Mouse (Mus musculus) ES-Bruce4 (cell line): ENCODE results near the gene Dtx1. TPM values are rescaled to one million over a fixed set of nuclear protein-coding genes. Genes with fewer than 3 reads are reported as not detected.

Source experiments
- H3K27ac ChIP-seq: 2 replicates; pipeline ENCODE4 v1.5.1; 2012; ENCODE audit warnings: low read length, inconsistent platforms; ENCODE audit not compliant: insufficient read depth
- H3K27me3 ChIP-seq: 2 replicates; pipeline ENCODE4 v1.6.1; 2012; ENCODE audit warnings: mild to moderate bottlenecking, low read length, inconsistent platforms; ENCODE audit not compliant: control insufficient read depth, poor library complexity, insufficient read depth, severe bottlenecking
- H3K36me3 ChIP-seq: 2 replicates; pipeline ENCODE4 v1.6.1; 2012; ENCODE audit warnings: inconsistent platforms, mild to moderate bottlenecking, low read length, moderate library complexity; ENCODE audit not compliant: control insufficient read depth, poor library complexity, insufficient read depth, severe bottlenecking
- H3K4me1 ChIP-seq: one replicate; pipeline ENCODE4 v1.8.1; 2011; ENCODE audit warnings: low read length; ENCODE audit not compliant: control insufficient read depth, insufficient read depth
- H3K4me3 ChIP-seq: 2 replicates; pipeline ENCODE4 v1.5.1; 2011; ENCODE audit warnings: low read depth, mild to moderate bottlenecking, low read length
- H3K9ac ChIP-seq: 2 replicates; pipeline ENCODE4 v1.6.1; 2012; ENCODE audit warnings: low read depth, mild to moderate bottlenecking, inconsistent platforms; ENCODE audit not compliant: poor library complexity, severe bottlenecking
- H3K9me3 ChIP-seq: replicated peaks from 2 replicates; pipeline ENCODE4 v1.6.1; 2012; ENCODE audit warnings: mild to moderate bottlenecking, low read length, inconsistent platforms; ENCODE audit not compliant: control insufficient read depth, poor library complexity, insufficient read depth, severe bottlenecking
- CTCF ChIP-seq: IDR thresholded peaks from one replicate; pipeline ENCODE4 v1.8.1; 2011; ENCODE audit warnings: low read depth, low read length
- EP300 ChIP-seq: IDR thresholded peaks from 2 replicates; pipeline ENCODE4 v1.6.1; 2011; ENCODE audit warnings: low read depth, low read length; ENCODE audit not compliant: insufficient read depth
- POLR2A ChIP-seq: IDR thresholded peaks from one replicate; pipeline ENCODE4 v1.8.1; 2011; ENCODE audit warnings: low read length; ENCODE audit not compliant: insufficient read depth
- polyA plus RNA-seq: library from polyadenylated mRNA; stranded (reverse); fragments of >200 nt; gene quantifications from 2 replicates; pipeline ENCODE4 v1.2.4, GENCODE M21; 2011; ENCODE audit warnings: low read depth; ENCODE audit not compliant: missing spikeins, insufficient read depth, insufficient read length

The Dtx1 gene
- polyA plus RNA-seq, 1 experiment, result 19.1 TPM

- TF ChIP-seq EP300 (no peak), CTCF (peak; percentile 55), POLR2A (no peak)
- H3K9me3 ChIP-seq, result no peaks in the 10 kb centered on the region
- H3K27ac ChIP-seq, result no peak overlapping the region
- no peak overlapping the region for H3K4me3 ChIP-seq
- no peaks in the 10 kb centered on the region for H3K27me3 ChIP-seq
- H3K9ac ChIP-seq, result no peak overlapping the region
- H3K4me1 ChIP-seq, result peaks cover 4% of the 10 kb centered on the region
- H3K36me3 ChIP-seq, result no peaks in the 10 kb centered on the region
Observed at GRCm38 (mm10) chr5:120742125-120742524, 30.4 kb upstream of the Dtx1 start.

- Histone ChIP-seq H3K4me3 (no peak overlapping the region), H3K9me3 (no peaks in the 10 kb centered on the region), H3K27me3 (no peaks in the 10 kb centered on the region), H3K27ac (peak overlapping the region; percentile 91), H3K4me1 (peaks cover 9% of the 10 kb centered on the region), H3K9ac (peak overlapping the region; percentile 20; the same call in 1 of the 2 replicates), H3K36me3 (no peaks in the 10 kb centered on the region)
- no peak for TF ChIP-seq CTCF
- no peak for TF ChIP-seq POLR2A
- no peak for TF ChIP-seq EP300
Observed at GRCm38 (mm10) chr5:120734380-120734990, 22.8 kb upstream of the Dtx1 start.

GRCm38 (mm10) chr5:120733696-120734095 is 22.0 kb upstream of the Dtx1 start:
- Histone ChIP-seq H3K36me3 (no peaks in the 10 kb centered on the region), H3K27me3 (no peaks in the 10 kb centered on the region), H3K27ac (peak overlapping the region; percentile 91), H3K9ac (no peak overlapping the region), H3K4me3 (no peak overlapping the region), H3K4me1 (peaks cover 9% of the 10 kb centered on the region), H3K9me3 (no peaks in the 10 kb centered on the region)
- TF ChIP-seq CTCF (no peak), POLR2A (no peak), EP300 (no peak)

- H3K4me1 ChIP-seq, result peaks cover 8% of the 10 kb centered on the region
- no peak overlapping the region for H3K4me3 ChIP-seq
- TF ChIP-seq CTCF (no peak), POLR2A (no peak), EP300 (peak; percentile 70)
- no peaks in the 10 kb centered on the region for H3K36me3 ChIP-seq
- H3K27me3 ChIP-seq, result no peaks in the 10 kb centered on the region
- H3K9ac ChIP-seq, result no peak overlapping the region
- peak overlapping the region; percentile 91 for H3K27ac ChIP-seq
- H3K9me3 ChIP-seq, result no peaks in the 10 kb centered on the region
Observed at GRCm38 (mm10) chr5:120732740-120733139, 21.0 kb upstream of the Dtx1 start.

DNA sequence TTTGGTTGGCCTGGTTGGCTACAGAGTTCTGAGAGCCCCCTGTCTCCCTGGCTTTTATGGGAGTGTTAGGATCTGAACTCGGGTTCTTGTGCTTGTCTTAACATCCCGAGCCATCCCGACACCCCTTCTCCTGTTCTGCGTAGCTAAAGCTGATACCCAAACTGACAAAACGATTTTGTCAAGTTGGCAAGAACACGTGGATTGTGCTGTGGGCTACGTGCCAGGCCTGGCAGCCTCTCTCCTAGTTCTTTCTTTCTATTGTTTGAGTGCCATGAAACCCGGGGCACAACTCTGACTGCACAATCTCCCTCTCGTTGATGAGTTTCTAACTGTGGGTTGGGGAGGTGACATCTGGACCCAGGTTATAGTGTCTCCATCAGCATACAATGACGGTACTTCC is 17.6 kb upstream of the Dtx1 start:
- no peak overlapping the region for H3K4me3 ChIP-seq
- H3K4me1 ChIP-seq, result peaks cover 5% of the 10 kb centered on the region
- H3K36me3 ChIP-seq, result no peaks in the 10 kb centered on the region
- H3K27ac ChIP-seq, result no peak overlapping the region
- H3K9ac ChIP-seq, result no peak overlapping the region
- no peaks in the 10 kb centered on the region for H3K9me3 ChIP-seq
- TF ChIP-seq POLR2A (no peak), CTCF (no peak), EP300 (no peak)
- no peaks in the 10 kb centered on the region for H3K27me3 ChIP-seq

DNA sequence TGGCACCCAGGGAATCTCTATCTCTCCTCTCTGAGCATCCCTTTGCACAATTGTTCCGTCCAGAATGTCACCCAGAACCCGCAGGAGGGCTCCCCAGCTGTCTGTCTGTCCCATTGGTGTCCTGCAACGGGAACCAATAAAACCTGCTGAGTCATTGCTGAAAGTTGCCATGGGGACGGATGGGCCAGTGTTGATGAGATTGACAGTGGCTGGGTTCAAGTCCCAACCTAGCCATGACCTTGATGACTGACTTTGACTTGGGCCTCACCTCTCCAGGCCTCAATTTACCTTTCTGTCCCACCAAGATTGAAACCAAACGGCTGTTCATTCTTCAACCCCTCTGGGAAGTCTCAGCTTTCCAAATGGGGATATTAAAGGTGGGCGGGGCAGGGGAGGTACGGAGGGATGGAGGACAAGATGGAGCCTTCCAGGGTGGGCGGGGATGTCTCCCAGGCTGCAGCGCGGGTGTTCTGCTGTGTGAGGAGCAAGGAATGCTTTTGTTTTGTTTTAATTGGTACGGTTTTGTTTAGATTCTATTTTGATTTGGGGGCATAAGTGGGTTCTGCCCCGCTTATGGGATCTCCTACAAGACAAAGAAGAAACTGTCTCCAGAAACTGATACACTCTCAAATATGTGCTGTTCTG is 14.2 kb upstream of the Dtx1 start:
- Histone ChIP-seq H3K9ac (no peak overlapping the region), H3K4me1 (no peaks in the 10 kb centered on the region), H3K4me3 (no peak overlapping the region), H3K9me3 (no peaks in the 10 kb centered on the region), H3K27ac (peak overlapping the region; percentile 65), H3K27me3 (no peaks in the 10 kb centered on the region), H3K36me3 (no peaks in the 10 kb centered on the region)
- no peak for TF ChIP-seq POLR2A
- TF ChIP-seq EP300, result peak; percentile 52
